ENCODE assay signal across 22 mouse cellular contexts in the genomic region with DNA sequence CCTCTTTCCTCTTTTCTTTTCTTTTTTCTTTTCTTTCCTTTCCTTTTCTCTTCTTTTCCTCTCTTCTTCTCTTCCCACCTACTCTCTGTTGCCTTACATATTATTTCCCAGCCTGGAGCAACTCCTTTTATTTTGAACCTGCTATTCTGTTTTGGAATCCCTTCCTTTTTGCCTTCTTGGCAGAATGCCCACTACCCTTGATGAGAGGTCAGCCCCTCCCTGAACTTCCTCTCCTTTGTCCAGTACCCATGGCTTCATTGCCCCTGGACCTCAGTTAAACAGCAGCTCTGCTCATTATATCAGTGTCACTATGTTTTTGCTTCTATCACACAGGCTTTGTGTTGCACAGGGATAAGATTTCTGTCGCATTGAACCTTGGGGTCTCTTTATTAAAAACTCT.
DNase-seq lines count a peak whose midpoint lies in the region; ATAC-seq and TF ChIP-seq lines count a peak whose summit lies in the region.
"Had no signal": no experiment of that assay in that cellular context is flagged by ENCODE, and none has a peak within 500 bp of the region (broad histone marks: within the 10 kb centered on the region; RNA-seq: fewer than 3 reads in every experiment).

No protein-coding gene starts in this region.

- no peak for TF ChIP-seq POLR2A in lung, adult 2 months (IDR thresholded peaks at IDR 0.05; ENCODE audit: borderline replicate concordance, extremely low read depth, low read depth, low read length)

- no peaks in the 10 kb centered on the region for H3K9me3 ChIP-seq in heart, embryonic 12.5 days (replicated peaks)
- no peaks in the 10 kb centered on the region for H3K9me3 ChIP-seq in lung, embryonic 14.5 days (ENCODE audit: low read depth, low read length)
- H3K9me3 ChIP-seq in intestine, postnatal 0 days (ENCODE audit: control insufficient read depth) = no peaks in the 10 kb centered on the region
- H3K9me3 ChIP-seq: embryonic facial prominence, embryonic 15.5 days; forebrain, embryonic 10.5 days; limb, embryonic 15.5 days; liver, embryonic 15.5 days; midbrain, embryonic 12.5 days; stomach, embryonic 15.5 days had no signal

- H3K4me2 ChIP-seq in heart, embryonic 12.5 days = no peak overlapping the region
- no peak overlapping the region for H3K4me2 ChIP-seq in lung, embryonic 14.5 days
- no peak overlapping the region for H3K4me2 ChIP-seq in intestine, postnatal 0 days (replicated peaks; ENCODE audit: low read depth)
- H3K4me2 ChIP-seq: embryonic facial prominence, embryonic 15.5 days; limb, embryonic 15.5 days; liver, embryonic 15.5 days; midbrain, embryonic 12.5 days; stomach, embryonic 15.5 days had no signal

- H3K27me3 ChIP-seq in heart, embryonic 12.5 days (replicated peaks) = no peaks in the 10 kb centered on the region
- no peaks in the 10 kb centered on the region for H3K27me3 ChIP-seq in lung, embryonic 14.5 days (ENCODE audit: insufficient read depth, low read length)
- no peaks in the 10 kb centered on the region for H3K27me3 ChIP-seq in intestine, postnatal 0 days (replicated peaks; ENCODE audit: control insufficient read depth, insufficient read depth, low read length)
- H3K27me3 ChIP-seq: embryonic facial prominence, embryonic 15.5 days; limb, embryonic 15.5 days; liver, embryonic 15.5 days; midbrain, embryonic 12.5 days; stomach, embryonic 15.5 days had no signal

- H3K27ac ChIP-seq in heart, embryonic 12.5 days (ENCODE audit: poor library complexity, severe bottlenecking) = no peak overlapping the region
- H3K27ac ChIP-seq in lung, embryonic 14.5 days (ENCODE audit: low read depth) = no peak overlapping the region
- no peak overlapping the region for H3K27ac ChIP-seq in intestine, postnatal 0 days (ENCODE audit: low read depth, low read length)
- H3K27ac ChIP-seq: embryonic facial prominence, embryonic 15.5 days; forebrain, embryonic 10.5 days; gastrocnemius, adult 2 months; layer of hippocampus, adult 2 months; limb, embryonic 15.5 days; liver, embryonic 15.5 days; midbrain, embryonic 12.5 days; stomach, embryonic 15.5 days had no signal

- H3K4me1 ChIP-seq in heart, embryonic 12.5 days (replicated peaks) = peaks cover 4% of the 10 kb centered on the region; the same call in 1 of the 2 replicates
- peaks cover 3% of the 10 kb centered on the region; the same call in 1 of the 2 replicates for H3K4me1 ChIP-seq in lung, adult 2 months (ENCODE audit: control insufficient read depth, insufficient read depth, low read length)
- H3K4me1 ChIP-seq in lung, embryonic 14.5 days (ENCODE audit: insufficient read depth) = no peaks in the 10 kb centered on the region
- no peaks in the 10 kb centered on the region for H3K4me1 ChIP-seq in intestine, postnatal 0 days (replicated peaks; ENCODE audit: control insufficient read depth, insufficient read depth, low read length)
- H3K4me1 ChIP-seq: limb, embryonic 15.5 days; liver, embryonic 15.5 days; stomach, embryonic 15.5 days had no signal

- ATAC-seq in heart, embryonic 12.5 days (ENCODE audit: insufficient number of reproducible peaks, low FRiP score) = no peak
- ATAC-seq in lung, embryonic 14.5 days (ENCODE audit: insufficient read depth) = no peak
- ATAC-seq in intestine, postnatal 0 days = no peak
- ATAC-seq: hindbrain, embryonic 16.5 days; intestine, embryonic 16.5 days had no signal

- H3K36me3 ChIP-seq in heart, embryonic 12.5 days = no peaks in the 10 kb centered on the region
- H3K36me3 ChIP-seq in lung, embryonic 14.5 days (ENCODE audit: insufficient read depth) = no peaks in the 10 kb centered on the region
- H3K36me3 ChIP-seq in intestine, postnatal 0 days (ENCODE audit: control insufficient read depth, insufficient read depth) = no peaks in the 10 kb centered on the region
- H3K36me3 ChIP-seq: embryonic facial prominence, embryonic 15.5 days; forebrain, embryonic 10.5 days; limb, embryonic 15.5 days; liver, embryonic 15.5 days; midbrain, embryonic 12.5 days; stomach, embryonic 15.5 days had no signal

- peak; percentile 33 for DNase-seq in heart, adult 8-10 months (ENCODE audit: low spot score)
- DNase-seq in lung, adult 18-20 months = peak; percentile 11 to 37
- no peak for DNase-seq in lung, adult 2 months
- DNase-seq in lung, embryonic 14.5 days = peak; percentile 70
- DNase-seq in retina, embryonic 14.5 days (ENCODE audit: low spot score) = peak; percentile 42
- no peak for DNase-seq in thymus, postnatal 36 days
- DNase-seq: adrenal gland, postnatal 25 days; cerebellum, adult 18-20 months; cerebellum, postnatal 25 days; gastrocnemius, adult 2 months; thymus, adult 18-20 months had no signal

- no peak overlapping the region for H3K9ac ChIP-seq in heart, embryonic 12.5 days
- no peak overlapping the region for H3K9ac ChIP-seq in lung, embryonic 14.5 days
- no peak overlapping the region for H3K9ac ChIP-seq in intestine, postnatal 0 days (ENCODE audit: low read depth, low read length)
- H3K9ac ChIP-seq: embryonic facial prominence, embryonic 15.5 days; limb, embryonic 15.5 days; liver, embryonic 15.5 days; midbrain, embryonic 12.5 days; stomach, embryonic 15.5 days had no signal

- WGBS in heart, embryonic 12.5 days = 44% methylated on average over 1 of the region's 1 CpGs
- 39% methylated on average over 1 of the region's 1 CpGs for WGBS in lung, adult 2 months
- 61% methylated on average over 1 of the region's 1 CpGs for WGBS in lung, embryonic 14.5 days
- WGBS in intestine, postnatal 0 days = 80% methylated on average over 1 of the region's 1 CpGs

- TF ChIP-seq CTCF in lung, adult 2 months (IDR thresholded peaks at IDR 0.05; ENCODE audit: insufficient read depth, low read length) = no peak
- no peak for TF ChIP-seq CTCF in lung, embryonic 14.5 days (IDR thresholded peaks at IDR 0.05; ENCODE audit: low read depth)
- no peak for TF ChIP-seq CTCF in intestine, postnatal 0 days (IDR thresholded peaks at IDR 0.05; ENCODE audit: low read depth)

- no peak overlapping the region for H3K4me3 ChIP-seq in heart, embryonic 12.5 days
- H3K4me3 ChIP-seq in lung, adult 2 months (replicated peaks; ENCODE audit: extremely low read depth, low read depth, low read length) = no peak overlapping the region
- no peak overlapping the region for H3K4me3 ChIP-seq in lung, embryonic 14.5 days (ENCODE audit: low read depth, low read length)
- no peak overlapping the region for H3K4me3 ChIP-seq in intestine, postnatal 0 days (ENCODE audit: low read depth, low read length)
- H3K4me3 ChIP-seq: embryonic facial prominence, embryonic 15.5 days; forebrain, embryonic 10.5 days; gastrocnemius, adult 2 months; layer of hippocampus, adult 2 months; limb, embryonic 15.5 days; liver, embryonic 15.5 days; midbrain, embryonic 12.5 days; stomach, embryonic 15.5 days had no signal

Comparison
In these comparisons a context has a peak if more than half of its experiments do, and no peak if none do; other contexts are left out.
1. DNase-seq: peak in heart, adult 8-10 months (single experiment), lung, adult 18-20 months (2 of 2), lung, embryonic 14.5 days (single experiment) and retina, embryonic 14.5 days (single experiment); none in lung, adult 2 months (single experiment) and thymus, postnatal 36 days (0 of 2).